Mouse (Mus musculus) kidney, postnatal 10 days (tissue): ENCODE measurements around the gene Clspn.
"Not testable (repeated sequence)": the region's sequence is repeated elsewhere in the genome, so short reads cannot be mapped to it uniquely, and the experiment has no call there.

Experiments
- DNase-seq: peaks from one replicate; pipeline ENCODE4 v3.0.0; 2021; ENCODE audit warnings: mixed read lengths

Gene Clspn

DNA sequence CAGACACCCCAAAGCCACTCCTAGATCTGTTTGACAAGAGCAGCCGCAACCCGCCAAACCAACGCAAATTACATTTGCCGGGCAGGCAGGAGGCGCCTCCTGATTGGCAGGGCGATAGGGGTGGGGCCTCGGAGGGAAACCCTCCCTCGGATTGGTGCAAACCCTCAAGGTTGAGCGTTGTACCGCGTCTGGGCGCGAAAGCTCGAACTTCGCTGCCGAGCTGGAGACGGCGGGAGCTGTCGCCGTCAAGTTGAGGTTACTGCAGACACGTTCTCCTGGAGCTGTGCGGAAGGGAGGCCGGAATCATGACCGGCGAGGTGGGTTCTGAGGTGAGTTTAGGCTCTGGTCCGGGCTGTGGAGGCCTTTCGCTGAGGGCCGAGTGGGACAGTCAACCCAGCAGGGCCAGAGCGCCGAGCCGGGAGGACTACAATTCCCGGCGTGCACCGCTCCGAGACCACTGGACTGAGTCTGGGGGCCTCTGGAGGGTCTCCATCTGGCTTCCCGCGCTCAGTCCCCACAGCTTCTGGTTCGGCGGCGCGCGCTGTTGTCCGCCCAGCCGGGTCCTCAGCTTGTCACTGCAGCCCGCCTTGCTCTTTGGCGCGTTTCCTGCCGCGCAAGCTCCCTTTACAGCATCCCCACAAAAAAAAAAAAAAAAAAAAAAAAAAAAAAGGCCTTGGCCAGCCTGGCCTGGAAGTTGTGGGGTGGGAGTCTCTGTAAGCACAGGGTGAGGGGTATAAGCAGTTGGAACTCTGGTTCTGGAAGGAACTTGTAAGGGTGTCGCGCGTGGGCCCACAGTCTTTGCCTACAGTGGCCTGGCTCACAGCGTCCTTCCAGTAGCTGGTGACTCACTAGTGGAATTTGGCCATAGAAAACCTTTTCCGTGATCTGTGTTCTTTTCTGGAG is at the start of gene Clspn:
Gene Clspn (plus strand): TSS at position 127 of the 903 bp plus-strand sequence.
- peak; percentile 92 for DNase-seq

GRCm38 (mm10) chr4:126508110-126508899 is 48.4 kb upstream of the Clspn start:
- DNase-seq = no peak

DNA sequence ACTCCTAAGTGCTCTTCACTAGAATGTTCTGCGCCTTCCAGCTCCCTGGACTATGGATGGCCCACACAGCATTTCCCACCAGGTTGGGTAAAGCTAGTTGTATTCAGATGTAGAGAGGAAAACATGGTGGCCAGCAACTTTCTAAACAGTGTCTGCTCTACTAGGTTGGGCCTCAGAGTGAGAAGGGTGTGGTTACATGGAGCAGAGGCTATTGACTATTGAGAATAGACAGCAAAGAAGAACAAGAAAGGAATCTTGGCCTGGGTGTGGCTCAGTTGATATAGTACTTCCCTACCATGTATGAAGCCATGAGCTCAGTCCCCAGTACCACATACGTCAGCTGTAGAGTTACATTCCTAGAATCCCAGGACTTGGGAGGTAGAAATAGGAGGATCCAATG is 47.7 kb upstream of the Clspn start:
- no peak for DNase-seq

- DNase-seq = no peak
Observed at GRCm38 (mm10) chr4:126511013-126511412, 45.7 kb upstream of the Clspn start.

DNA sequence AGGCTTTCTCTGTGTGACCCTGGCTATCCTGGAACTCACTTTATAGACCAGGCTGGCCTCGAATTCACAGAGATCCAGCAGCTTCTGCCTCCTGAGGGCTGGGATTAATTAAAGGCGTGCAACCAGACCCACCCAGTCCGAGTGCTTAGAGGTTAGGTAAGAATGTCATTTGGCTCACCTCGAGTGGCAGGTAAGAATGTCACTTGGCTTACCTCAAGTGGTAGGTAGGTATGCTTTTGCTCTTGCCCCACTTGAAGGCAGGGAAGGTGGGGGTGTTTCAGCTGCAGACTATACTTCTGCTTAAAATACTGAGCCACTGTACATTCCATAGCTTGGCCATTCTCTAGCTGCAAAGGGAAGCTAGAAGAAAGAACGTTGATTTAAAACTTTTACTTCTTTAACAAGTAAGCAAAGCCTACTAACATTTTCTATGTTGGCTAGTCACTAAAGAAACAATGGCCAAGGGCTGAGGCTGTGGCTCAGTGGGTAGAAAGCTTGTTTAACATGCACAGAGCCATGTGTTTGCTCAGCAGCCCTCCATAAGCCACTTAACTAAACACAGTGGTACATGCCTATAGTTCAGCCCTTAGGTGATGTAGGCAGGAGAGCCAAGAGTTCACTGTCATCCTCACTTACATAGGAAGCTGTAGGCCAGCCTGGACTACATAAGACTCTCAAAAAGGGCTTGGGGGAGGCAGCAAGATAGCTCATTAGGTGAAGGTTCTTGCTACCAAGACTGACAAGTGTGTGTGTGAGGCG is 44.2 kb upstream of the Clspn start:
- no peak for DNase-seq

DNA sequence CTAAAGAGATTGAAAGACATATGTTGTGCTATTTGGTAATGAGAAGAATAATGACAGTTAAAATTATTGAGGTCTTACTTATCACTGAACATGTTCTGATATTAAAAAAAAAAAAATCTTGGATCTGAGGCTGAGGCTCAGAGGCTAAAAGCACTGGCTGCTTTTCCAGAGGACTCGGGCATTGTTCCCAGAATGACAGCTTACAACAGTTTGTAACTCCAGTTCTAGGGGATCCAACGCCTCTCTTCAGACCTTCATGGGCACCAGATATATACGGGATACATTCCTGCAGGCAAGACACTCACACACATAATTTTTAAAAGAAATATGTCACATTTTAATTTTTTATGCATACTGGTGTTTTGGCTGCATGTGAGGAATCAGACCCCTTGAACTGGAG is 30.6 kb upstream of the Clspn start:
- DNase-seq = peak; percentile 38

GRCm38 (mm10) chr4:126526828-126527227 is 29.9 kb upstream of the Clspn start:
- DNase-seq = no peak

- DNase-seq = no peak
Observed at GRCm38 (mm10) chr4:126532292-126532691, 24.4 kb upstream of the Clspn start.

GRCm38 (mm10) chr4:126532827-126533728 is 23.7 kb upstream of the Clspn start, which contains the start of gene Ago4:
TSS of gene Ago4 (minus strand) at chr4:126533472.
- DNase-seq = peak; percentile 85

DNA sequence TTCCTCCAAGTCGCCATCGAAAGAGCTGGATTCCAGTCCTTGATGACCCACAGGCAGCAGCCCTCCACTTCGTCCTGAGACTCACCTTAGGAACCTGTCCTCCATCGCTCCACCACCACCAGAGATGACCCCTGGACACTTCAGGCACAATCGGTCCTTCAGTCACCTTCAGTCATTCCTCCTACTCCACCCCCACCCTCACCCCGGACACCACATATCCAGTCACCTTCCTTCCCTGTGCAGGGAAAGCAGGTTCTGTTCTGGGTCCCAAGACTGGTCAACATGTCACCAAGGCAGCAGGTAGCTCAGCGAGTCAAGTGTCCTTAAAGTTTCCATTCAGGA is 23.0 kb upstream of the Clspn start:
- DNase-seq = no peak

DNA sequence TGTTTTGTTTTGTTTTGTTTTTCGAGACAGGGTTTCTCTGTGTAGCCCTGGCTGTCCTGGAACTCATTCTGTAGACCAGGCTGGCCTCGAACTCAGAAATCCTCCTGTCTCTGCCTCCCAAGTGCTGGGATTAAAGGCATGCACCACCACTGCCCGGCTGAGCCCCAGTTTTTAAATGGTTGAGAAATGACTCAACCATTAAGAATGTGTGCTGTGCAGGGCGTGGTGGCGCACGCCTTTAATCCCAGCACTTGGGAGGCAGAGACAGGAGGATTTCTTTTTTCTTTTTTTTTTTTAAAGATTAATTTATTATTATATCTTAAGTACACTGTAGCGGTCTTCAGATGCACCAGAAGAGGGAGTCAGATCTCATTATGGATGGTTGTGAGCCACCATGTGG is 21.1 kb upstream of the Clspn start:
- not testable (repeated sequence) for DNase-seq

DNA sequence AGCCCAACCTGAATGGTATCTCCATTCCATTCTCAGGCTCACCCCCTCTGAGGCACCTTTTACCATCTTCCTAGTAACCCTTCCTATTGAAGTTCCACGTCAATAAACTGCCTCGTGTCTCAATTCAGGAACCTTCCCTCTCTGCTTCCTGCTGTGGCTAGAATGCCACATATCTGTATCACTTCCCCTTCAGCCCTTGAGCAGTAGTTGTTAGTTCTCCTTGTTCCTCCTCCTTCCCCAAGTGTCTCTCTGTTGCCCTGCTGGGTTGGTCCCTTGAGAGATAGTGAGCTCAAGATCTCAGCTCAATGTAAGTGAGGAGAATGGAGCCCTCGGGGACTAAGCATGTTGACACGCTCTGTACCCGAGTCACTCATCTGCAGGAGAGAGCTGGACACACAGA is 19.9 kb upstream of the Clspn start:
- DNase-seq = no peak

GRCm38 (mm10) chr4:126540487-126541071 is 16.2 kb upstream of the Clspn start:
- DNase-seq = no peak

- DNase-seq = no peak
Observed at GRCm38 (mm10) chr4:126542838-126543237, 13.9 kb upstream of the Clspn start.

GRCm38 (mm10) chr4:126545016-126545415 is 11.7 kb upstream of the Clspn start:
- no peak for DNase-seq

DNA sequence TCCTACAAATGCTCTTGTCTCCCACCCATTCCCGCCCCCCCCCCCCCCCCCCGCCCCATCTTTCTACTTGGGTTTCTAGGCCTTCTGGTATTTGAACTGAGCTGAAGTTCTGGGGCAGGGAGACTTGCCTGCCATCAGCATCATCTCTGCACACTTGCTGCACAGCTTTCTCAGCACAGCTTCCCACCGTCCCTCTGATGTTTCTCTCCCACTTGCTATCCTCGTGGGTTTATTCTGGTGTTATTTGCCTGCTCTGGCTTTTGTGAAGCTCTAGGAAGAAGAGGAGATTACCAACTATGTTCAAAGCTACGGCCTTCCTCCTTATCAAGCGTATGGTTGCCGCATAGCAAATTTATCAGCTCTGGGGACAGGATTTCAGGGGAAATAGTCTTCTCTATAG is 11.0 kb upstream of the Clspn start:
- DNase-seq = no peak

- no peak for DNase-seq
Observed at GRCm38 (mm10) chr4:126546183-126546582, 10.6 kb upstream of the Clspn start.

DNA sequence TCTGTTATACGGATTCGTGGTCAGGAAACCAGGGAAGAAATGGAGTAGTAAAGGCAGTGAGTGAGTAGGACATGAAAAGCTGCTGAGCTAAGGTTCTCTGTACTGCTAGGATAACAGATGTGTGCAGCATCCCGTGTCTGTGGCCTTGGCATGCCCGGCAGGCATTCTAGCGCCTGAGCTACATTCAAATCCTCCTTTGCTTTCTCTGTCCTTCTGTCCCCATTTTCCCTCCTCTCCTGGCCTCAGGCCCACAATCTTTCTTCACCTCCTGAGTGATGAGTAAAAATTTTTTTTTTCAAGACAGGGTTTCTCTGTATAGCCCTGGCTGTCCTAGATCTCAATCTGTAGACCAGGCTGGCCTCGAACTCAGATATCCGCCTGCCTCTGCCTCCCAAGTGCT is 4.6 kb upstream of the Clspn start:
- DNase-seq = no peak

DNA sequence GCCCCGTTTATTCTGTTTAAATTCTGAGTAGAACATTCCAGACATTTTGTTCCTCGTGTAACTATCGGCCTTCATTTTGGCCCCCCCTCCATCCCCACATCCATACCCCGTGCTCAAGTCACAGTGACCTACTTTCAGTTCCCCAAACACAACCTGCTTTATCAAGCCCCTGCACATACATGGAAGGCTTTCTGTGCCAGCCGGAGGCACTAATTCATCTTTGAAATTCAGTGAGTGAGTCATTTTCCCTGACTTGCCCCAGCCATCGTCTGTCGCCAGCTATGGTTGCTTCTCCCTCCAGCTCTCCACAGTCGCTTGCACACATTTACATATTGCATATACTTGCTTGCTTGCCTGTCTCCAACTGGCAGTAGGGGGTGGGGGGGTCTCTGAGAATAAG is 3.6 kb upstream of the Clspn start:
- DNase-seq = no peak

DNA sequence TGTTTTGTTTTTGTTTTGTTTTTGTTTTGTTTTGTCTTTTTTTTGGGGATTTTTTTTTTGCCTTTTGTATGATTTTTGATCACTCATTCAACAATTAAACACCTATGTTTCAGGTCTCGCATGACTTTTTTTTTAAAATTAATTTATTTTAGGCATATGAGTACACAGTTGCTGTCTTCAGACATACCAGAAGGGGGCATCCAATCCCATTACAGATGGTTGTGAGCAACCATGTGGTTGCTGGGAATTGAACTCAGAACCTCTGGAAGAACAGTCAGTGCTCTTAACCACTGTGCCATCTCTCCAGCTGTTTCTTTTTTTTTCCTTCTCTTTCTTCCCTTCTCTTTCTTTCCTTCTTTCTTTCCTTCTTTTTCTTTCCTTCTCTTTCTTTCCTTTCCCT is 3.0 kb upstream of the Clspn start:
- no peak for DNase-seq

- no peak for DNase-seq
Observed at GRCm38 (mm10) chr4:126554462-126554861, 2.3 kb upstream of the Clspn start.

GRCm38 (mm10) chr4:126563798-126564197 is 7.1 kb downstream of the Clspn start:
- DNase-seq = no peak
